Mouse (Mus musculus) brain, embryonic 18.5 days (tissue): ENCODE data around the gene Acaca.

Experiments used
- DNase-seq: peaks from one replicate; pipeline ENCODE4 v3.0.0-alpha.2; 2012; ENCODE audit warnings: low read depth, low spot score

The Acaca gene

GRCm38 (mm10) chr11:84146081-84146480 lies 16.6 kb downstream of the Acaca start:
- no peak for DNase-seq

DNA sequence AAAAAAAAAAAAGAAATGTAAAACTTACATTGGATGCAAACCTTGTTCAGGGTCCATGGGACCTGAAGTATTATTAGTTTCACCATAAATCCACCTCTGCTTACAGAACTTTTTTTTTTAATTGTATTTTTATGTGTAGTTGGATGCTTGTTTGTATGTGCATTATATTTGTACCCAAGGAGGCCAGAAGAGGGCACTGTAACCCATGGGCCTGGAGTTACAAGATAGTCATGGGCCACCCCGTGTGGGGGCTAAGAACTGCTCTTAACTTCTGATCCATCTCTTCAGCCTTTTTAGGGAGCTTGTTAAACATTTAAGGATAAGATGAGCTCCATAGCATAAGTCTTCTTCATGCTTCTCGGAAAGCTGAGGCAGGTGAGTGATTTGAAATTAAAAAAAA lies 21.4 kb downstream of the Acaca start:
- no peak for DNase-seq

GRCm38 (mm10) chr11:84156535-84157262 lies 27.2 kb downstream of the Acaca start:
- DNase-seq: no peak

DNA sequence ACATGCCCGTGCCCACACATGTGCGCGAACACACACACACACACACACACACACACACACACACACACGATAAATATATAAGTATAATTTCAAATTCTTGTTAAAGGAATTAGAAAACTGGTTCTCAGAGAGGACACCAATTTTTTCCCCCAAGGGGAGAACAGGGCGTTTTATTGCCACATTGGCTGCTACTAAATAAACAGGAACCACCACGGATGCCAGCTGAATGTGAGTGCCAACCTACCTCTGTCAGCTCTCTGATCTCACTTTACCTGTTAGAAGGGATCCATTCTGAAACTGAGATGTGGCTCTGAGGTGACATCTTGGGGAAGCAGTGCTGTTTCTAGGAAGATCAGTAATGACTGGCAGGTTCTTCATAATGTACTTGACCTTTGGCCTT lies 34.7 kb downstream of the Acaca start:
- DNase-seq: no peak

- DNase-seq: no peak
Measured at GRCm38 (mm10) chr11:84164561-84164960, 35.1 kb downstream of the Acaca start.

GRCm38 (mm10) chr11:84167046-84167526 lies 37.6 kb downstream of the Acaca start, which contains the start of gene Gm11437:
TSS of gene Gm11437 (minus strand) at chr11:84167476.
- DNase-seq: no peak

- no peak for DNase-seq
Measured at GRCm38 (mm10) chr11:84168701-84169288, 39.3 kb downstream of the Acaca start.

GRCm38 (mm10) chr11:84172539-84173435 lies 43.3 kb downstream of the Acaca start:
- no peak for DNase-seq

GRCm38 (mm10) chr11:84178571-84178970 lies 49.1 kb downstream of the Acaca start:
- no peak for DNase-seq

DNA sequence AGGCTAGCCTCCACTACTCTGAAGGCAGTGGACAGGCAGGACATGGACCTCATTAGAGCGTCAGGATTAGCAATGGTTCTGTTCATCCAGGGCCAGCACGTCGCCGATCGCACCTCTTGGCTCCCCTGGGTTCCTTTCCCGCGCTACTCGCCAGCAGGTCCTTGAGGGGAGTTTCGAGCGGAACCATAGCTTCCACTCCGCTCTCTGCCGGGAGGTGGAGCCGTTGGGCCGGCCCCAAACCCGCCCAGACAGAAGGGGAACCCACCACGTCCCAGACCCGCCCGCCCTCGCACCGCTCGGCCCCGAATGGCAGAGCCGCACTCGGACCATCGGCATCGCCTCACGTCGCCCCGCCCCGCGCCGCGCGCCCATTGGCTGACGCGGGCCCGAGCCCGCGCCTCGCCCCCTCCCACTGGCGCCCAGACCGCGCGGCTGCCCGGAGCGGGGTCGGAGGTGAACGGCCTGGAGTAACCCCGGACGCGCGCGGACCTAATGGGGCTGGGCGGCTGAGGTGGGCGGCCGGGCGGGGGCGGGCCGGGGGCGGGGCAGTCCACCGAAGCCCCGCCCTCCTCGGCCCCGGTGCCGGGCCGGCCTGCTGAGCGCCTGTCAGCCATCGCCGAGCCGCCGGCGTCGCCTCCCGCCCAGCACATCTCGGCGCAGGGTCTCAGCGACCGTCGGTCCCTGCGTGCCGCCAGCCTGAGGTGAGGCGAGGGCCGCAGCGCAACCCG lies 49.9 kb downstream of the Acaca start:
- peak; percentile 80 for DNase-seq

DNA sequence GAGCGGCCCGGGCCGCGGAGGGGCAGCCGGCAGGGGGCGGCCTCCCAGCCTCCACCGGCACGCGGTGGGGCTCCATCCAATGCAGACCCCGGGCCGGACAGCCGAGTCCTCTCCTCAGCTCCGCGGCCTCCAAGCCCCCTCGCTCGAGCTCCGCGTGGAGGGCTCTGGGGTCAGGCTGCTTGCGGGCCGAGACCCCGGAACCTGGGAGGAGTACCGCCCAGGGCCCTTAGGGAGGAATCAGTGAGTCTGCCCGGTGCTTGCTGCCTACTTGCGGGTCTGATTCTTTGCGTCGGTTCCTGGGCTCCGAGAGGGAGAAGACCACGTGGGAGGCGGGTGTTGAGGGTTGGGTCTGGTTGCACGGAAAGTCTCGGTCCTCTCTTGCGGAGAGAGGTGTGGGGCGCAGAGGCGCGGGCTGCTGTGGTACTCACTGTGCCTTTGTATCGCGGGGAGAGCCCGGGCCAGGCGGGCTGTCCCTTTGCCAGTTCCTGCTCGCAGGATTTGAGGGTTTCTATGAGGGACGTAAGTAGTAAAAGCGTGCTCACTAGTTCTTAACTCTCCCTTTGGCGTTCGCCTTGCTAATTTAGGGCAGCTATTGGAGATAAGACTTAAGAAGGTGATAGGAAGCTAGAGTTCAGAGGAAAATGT lies 50.6 kb downstream of the Acaca start:
- peak; percentile 50 for DNase-seq

- no peak for DNase-seq
Measured at GRCm38 (mm10) chr11:84181286-84181685, 51.8 kb downstream of the Acaca start.

DNA sequence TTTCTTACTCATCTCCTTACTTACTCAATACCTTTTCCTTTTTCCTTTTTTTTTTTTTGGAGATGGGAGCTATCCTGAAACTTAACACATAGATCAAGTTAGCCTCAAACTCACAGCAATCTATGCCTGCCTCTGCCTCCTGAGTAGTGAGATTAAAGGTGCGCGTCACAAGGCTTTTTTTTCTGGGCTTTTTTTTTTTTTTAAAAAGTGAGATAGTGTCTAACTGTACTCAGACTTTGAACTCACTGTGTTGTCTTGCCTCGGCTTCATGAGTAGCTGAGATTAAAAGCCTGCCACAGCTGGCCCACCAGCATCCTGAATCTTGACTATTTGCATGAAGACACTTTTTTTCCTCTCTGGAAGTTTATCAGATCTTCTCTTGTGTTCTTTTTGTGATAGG lies 59.1 kb downstream of the Acaca start:
- no peak for DNase-seq

DNA sequence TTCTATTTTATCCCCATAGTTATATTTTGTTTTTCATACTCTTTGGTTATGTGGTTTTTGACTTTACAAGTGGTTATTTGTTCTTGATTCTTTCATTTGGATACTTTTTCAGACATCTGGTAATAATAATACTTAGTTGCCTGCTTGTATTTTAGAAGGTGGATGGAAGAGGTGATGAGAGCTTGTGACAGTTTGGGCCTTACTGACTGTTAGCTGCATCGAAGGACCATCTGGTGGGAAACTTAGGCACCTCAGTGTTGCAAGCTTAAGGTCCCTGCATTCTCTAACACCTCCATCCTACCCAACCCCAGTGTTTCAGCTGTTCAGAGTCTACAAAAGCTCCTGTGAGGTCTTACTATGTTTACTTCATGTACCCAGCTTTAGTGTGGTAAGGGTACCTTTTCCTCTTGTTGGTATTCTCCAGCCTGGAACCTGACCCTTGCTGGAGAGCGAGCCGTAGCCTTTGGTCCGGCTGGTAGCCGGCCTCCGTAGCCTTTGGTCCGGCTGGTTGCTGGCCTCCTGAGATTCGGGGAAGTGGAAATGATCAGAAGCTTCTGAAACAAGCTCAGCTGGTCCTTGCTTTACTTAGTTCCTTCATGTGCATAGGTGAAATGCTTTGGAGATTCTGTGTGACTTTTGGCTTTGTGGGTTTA lies 61.2 kb downstream of the Acaca start:
- no peak for DNase-seq

- no peak for DNase-seq
Measured at GRCm38 (mm10) chr11:84193249-84193648, 63.8 kb downstream of the Acaca start.

DNA sequence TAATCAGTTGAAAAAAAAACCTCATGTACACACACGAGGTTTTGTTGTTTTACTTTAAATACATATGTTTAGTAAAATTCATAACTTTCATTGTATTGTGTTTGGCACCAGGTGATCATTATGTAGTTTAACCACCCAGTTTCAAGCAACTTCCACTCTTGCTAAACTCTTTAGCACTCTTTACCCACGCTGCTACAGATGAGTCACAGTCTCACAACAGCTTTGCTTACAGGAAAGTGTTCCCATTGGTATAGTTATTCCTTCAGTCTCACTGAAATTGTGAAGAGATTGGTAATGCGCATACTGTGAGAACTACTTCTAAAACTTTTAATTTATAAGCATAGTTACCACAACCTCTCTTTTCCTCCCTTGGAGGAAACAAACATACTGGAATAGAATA lies 65.3 kb downstream of the Acaca start:
- no peak for DNase-seq

DNA sequence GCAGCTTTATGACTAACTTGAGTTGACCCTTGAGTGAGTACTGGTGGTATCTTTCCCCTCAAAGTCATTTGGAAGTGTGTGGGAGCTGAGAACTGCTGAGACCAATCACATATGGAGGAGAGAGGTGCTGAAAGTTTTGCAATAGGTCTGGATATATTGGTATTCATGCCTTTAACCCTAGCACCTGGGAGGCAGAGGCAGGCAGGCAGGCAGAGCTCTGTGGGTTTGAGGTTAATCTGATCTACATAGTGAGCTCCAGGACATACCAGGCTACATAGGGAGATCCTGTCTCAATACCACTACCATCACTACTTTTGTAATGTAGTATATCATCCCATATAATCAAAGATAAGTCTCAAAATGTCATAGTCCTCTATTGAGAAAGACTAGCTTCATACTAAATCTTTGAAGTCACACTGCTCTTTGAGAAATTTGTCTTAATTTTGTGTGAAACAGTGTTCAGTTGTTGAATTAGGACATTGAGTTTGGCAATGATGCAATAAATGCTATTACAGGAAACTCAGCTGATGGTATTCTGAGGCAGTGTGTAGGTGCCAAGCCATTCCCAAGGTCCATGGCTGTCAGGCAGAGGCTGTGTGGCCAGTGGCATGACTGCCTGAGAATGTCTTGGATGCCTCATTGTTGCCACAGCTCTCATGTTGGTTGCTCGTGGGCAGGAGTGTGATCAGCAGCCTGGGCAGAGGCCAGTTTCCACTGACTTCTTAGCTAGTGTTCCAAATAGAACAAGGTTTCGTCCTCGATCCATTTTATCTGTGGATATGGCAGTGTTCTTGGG lies 68.3 kb downstream of the Acaca start:
- no peak for DNase-seq

- DNase-seq: no peak
Measured at GRCm38 (mm10) chr11:84205776-84206175, 76.3 kb downstream of the Acaca start.

DNA sequence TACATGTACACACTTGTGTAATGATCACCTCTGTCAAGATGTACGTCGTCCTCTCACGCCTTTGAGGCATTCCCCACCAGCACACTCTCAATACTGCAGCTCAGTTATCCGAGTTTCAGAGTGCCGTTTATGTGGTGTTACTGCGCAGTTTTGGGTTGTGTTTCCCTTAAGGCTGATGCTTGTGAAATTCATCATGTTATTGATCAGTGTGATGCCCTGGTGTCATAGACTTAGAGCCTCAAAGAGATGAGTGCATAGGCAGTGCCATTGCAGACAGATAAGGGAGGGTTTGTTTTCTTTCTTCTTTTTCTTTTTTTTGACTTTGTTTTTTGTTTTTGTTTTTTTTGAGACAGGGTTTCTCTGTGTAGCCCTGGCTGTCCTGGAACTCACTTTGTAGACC lies 81.4 kb downstream of the Acaca start:
- DNase-seq: no peak

GRCm38 (mm10) chr11:84218951-84219350 lies 89.5 kb downstream of the Acaca start:
- no peak for DNase-seq
